Mouse (Mus musculus): ENCODE results near the gene Selenok. TPM values are rescaled to one million over a fixed set of nuclear protein-coding genes. Genes with fewer than 3 reads are reported as not detected.
A peak's percentile ranks its signal among the peaks of the same experiment; 100 is the strongest.

The Selenok gene
- polyA plus RNA-seq, 1 experiment, result 206 TPM

- TF ChIP-seq CTCF (IDR thresholded peaks at IDR 0.05; ENCODE audit: extremely low read depth, insufficient read depth, low read length), result no peak
- no peak for TF ChIP-seq POLR2A (IDR thresholded peaks at IDR 0.05; ENCODE audit: extremely low read depth, insufficient read depth, low read length)
- H3K27ac ChIP-seq (ENCODE audit: insufficient read depth, low read length), result peak overlapping the region; percentile 4
- H3K4me3 ChIP-seq (ENCODE audit: insufficient read depth, low read length), result no peak overlapping the region
- no peaks in the 10 kb centered on the region; the same call in 1 of the 2 replicates for H3K4me1 ChIP-seq (ENCODE audit: control insufficient read depth, insufficient read depth, low read length)
These were observed 41.9 kb downstream of the Selenok start for GRCm38 (mm10) chr14:30009864-30010560.

- no peak for TF ChIP-seq CTCF (IDR thresholded peaks at IDR 0.05; ENCODE audit: extremely low read depth, insufficient read depth, low read length)
- peak overlapping the region; percentile 89; the same call in 1 of the 2 replicates for H3K27ac ChIP-seq (ENCODE audit: insufficient read depth, low read length)
These were observed 43.9 kb downstream of the Selenok start for GRCm38 (mm10) chr14:30011886-30012560.

GRCm38 (mm10) chr14:30014487-30014886 lies 46.4 kb downstream of the Selenok start:
- Histone ChIP-seq H3K27ac (ENCODE audit: insufficient read depth, low read length) (no peak overlapping the region), H3K4me3 (ENCODE audit: insufficient read depth, low read length) (no peak overlapping the region), H3K4me1 (ENCODE audit: control insufficient read depth, insufficient read depth, low read length) (no peaks in the 10 kb centered on the region; the same call in 1 of the 2 replicates)
- TF ChIP-seq POLR2A (IDR thresholded peaks at IDR 0.05; ENCODE audit: extremely low read depth, insufficient read depth, low read length) (no peak), CTCF (IDR thresholded peaks at IDR 0.05; ENCODE audit: extremely low read depth, insufficient read depth, low read length) (no peak)

More at GRCm38 (mm10) chr14:30011886-30012560, 43.9 kb downstream of the Selenok start:
- Histone ChIP-seq H3K4me3 (ENCODE audit: insufficient read depth, low read length) (no peak overlapping the region), H3K4me1 (ENCODE audit: control insufficient read depth, insufficient read depth, low read length) (no peaks in the 10 kb centered on the region; the same call in 1 of the 2 replicates)

- TF ChIP-seq POLR2A (IDR thresholded peaks at IDR 0.05; ENCODE audit: extremely low read depth, insufficient read depth, low read length), result no peak
- TF ChIP-seq CTCF (IDR thresholded peaks at IDR 0.05; ENCODE audit: extremely low read depth, insufficient read depth, low read length), result no peak
- Histone ChIP-seq H3K4me3 (ENCODE audit: insufficient read depth, low read length) (no peak overlapping the region), H3K4me1 (ENCODE audit: control insufficient read depth, insufficient read depth, low read length) (no peaks in the 10 kb centered on the region; the same call in 1 of the 2 replicates), H3K27ac (ENCODE audit: insufficient read depth, low read length) (no peak overlapping the region)
These were observed 46.9 kb downstream of the Selenok start for GRCm38 (mm10) chr14:30015008-30015407.

GRCm38 (mm10) chr14:30016666-30017065 lies 48.6 kb downstream of the Selenok start:
- Histone ChIP-seq H3K4me3 (ENCODE audit: insufficient read depth, low read length) (no peak overlapping the region), H3K27ac (ENCODE audit: insufficient read depth, low read length) (no peak overlapping the region)
- TF ChIP-seq POLR2A (IDR thresholded peaks at IDR 0.05; ENCODE audit: extremely low read depth, insufficient read depth, low read length) (no peak), CTCF (IDR thresholded peaks at IDR 0.05; ENCODE audit: extremely low read depth, insufficient read depth, low read length) (no peak)

GRCm38 (mm10) chr14:30017794-30018462 lies 49.8 kb downstream of the Selenok start:
- H3K4me3 ChIP-seq (ENCODE audit: insufficient read depth, low read length), result no peak overlapping the region
- H3K27ac ChIP-seq (ENCODE audit: insufficient read depth, low read length), result no peak overlapping the region
- no peaks in the 10 kb centered on the region for H3K4me1 ChIP-seq (ENCODE audit: control insufficient read depth, insufficient read depth, low read length)
- TF ChIP-seq CTCF (IDR thresholded peaks at IDR 0.05; ENCODE audit: extremely low read depth, insufficient read depth, low read length) (no peak), POLR2A (IDR thresholded peaks at IDR 0.05; ENCODE audit: extremely low read depth, insufficient read depth, low read length) (no peak)

More at GRCm38 (mm10) chr14:30016666-30017065, 48.6 kb downstream of the Selenok start:
- no peaks in the 10 kb centered on the region; the same call in 1 of the 2 replicates for H3K4me1 ChIP-seq (ENCODE audit: control insufficient read depth, insufficient read depth, low read length)

GRCm38 (mm10) chr14:30018463-30018801 lies 50.3 kb downstream of the Selenok start:
- no peak for TF ChIP-seq CTCF (IDR thresholded peaks at IDR 0.05; ENCODE audit: extremely low read depth, insufficient read depth, low read length)
- TF ChIP-seq POLR2A (IDR thresholded peaks at IDR 0.05; ENCODE audit: extremely low read depth, insufficient read depth, low read length), result no peak
- no peak overlapping the region for H3K4me3 ChIP-seq (ENCODE audit: insufficient read depth, low read length)
- no peaks in the 10 kb centered on the region for H3K4me1 ChIP-seq (ENCODE audit: control insufficient read depth, insufficient read depth, low read length)
- no peak overlapping the region for H3K27ac ChIP-seq (ENCODE audit: insufficient read depth, low read length)

GRCm38 (mm10) chr14:30018846-30019245 lies 50.7 kb downstream of the Selenok start:
- Histone ChIP-seq H3K27ac (ENCODE audit: insufficient read depth, low read length) (no peak overlapping the region), H3K4me1 (ENCODE audit: control insufficient read depth, insufficient read depth, low read length) (no peaks in the 10 kb centered on the region), H3K4me3 (ENCODE audit: insufficient read depth, low read length) (no peak overlapping the region)
- TF ChIP-seq CTCF (IDR thresholded peaks at IDR 0.05; ENCODE audit: extremely low read depth, insufficient read depth, low read length), result no peak
- TF ChIP-seq POLR2A (IDR thresholded peaks at IDR 0.05; ENCODE audit: extremely low read depth, insufficient read depth, low read length), result no peak

GRCm38 (mm10) chr14:30019375-30019774 lies 51.3 kb downstream of the Selenok start:
- TF ChIP-seq POLR2A (IDR thresholded peaks at IDR 0.05; ENCODE audit: extremely low read depth, insufficient read depth, low read length), result no peak
- TF ChIP-seq CTCF (IDR thresholded peaks at IDR 0.05; ENCODE audit: extremely low read depth, insufficient read depth, low read length), result no peak
- H3K4me3 ChIP-seq (ENCODE audit: insufficient read depth, low read length), result no peak overlapping the region
- H3K4me1 ChIP-seq (ENCODE audit: control insufficient read depth, insufficient read depth, low read length), result no peaks in the 10 kb centered on the region
- no peak overlapping the region for H3K27ac ChIP-seq (ENCODE audit: insufficient read depth, low read length)
